8 mouse cellular contexts compared by ENCODE assay signal in genomic region chr1:192091806-192092772, GRCm38 (mm10). TPM values are rescaled to one million over a fixed set of nuclear protein-coding genes. Genes with fewer than 3 reads are reported as not detected.
DNase-seq lines count a peak whose midpoint lies in the region; ATAC-seq lines count a peak whose summit lies in the region.

Traf5 (minus strand) TSS chr1:192092559.

- H3K4me1 ChIP-seq in heart, embryonic 13.5 days: peaks cover 39% of the 10 kb centered on the region
- H3K4me1 ChIP-seq in liver, embryonic 13.5 days (replicated peaks): peaks cover 31% of the 10 kb centered on the region
- H3K4me1 ChIP-seq in stomach, embryonic 16.5 days (ENCODE audit: control insufficient read depth, insufficient read depth, low read length): peaks cover 19% of the 10 kb centered on the region

- peak within 1 kb of the TSS; percentile 94 for H3K4me2 ChIP-seq in heart, embryonic 13.5 days
- H3K4me2 ChIP-seq in liver, embryonic 13.5 days: peak within 1 kb of the TSS; percentile 97
- H3K4me2 ChIP-seq in stomach, embryonic 16.5 days (ENCODE audit: low read depth, low read length): peak within 1 kb of the TSS; percentile 61

- 1% methylated on average over 63 of the region's 63 CpGs for WGBS in heart, embryonic 13.5 days
- under 1% methylated on average over 63 of the region's 63 CpGs for WGBS in liver, embryonic 13.5 days (ENCODE audit: insufficient replicate concordance)
- 1% methylated on average over 63 of the region's 63 CpGs for WGBS in stomach, embryonic 16.5 days

- peak within 1 kb of the TSS; percentile 82 for H3K4me3 ChIP-seq in heart, embryonic 13.5 days
- H3K4me3 ChIP-seq in liver, embryonic 13.5 days (replicated peaks): peak within 1 kb of the TSS; percentile 78
- peak within 1 kb of the TSS; percentile 75 for H3K4me3 ChIP-seq in stomach, embryonic 16.5 days (replicated peaks; ENCODE audit: low read length)

- H3K36me3 ChIP-seq in heart, embryonic 13.5 days: 0 out of 2 replicates have a peak, but pooled peaks cover 6% of the 10 kb centered on the region
- H3K36me3 ChIP-seq in liver, embryonic 13.5 days: no peaks in the 10 kb centered on the region
- H3K36me3 ChIP-seq in stomach, embryonic 16.5 days (ENCODE audit: control insufficient read depth, insufficient read depth, low read length): no peaks in the 10 kb centered on the region

- no peaks in the 10 kb centered on the region for H3K9me3 ChIP-seq in heart, embryonic 13.5 days
- no peaks in the 10 kb centered on the region for H3K9me3 ChIP-seq in liver, embryonic 13.5 days (replicated peaks)
- no peaks in the 10 kb centered on the region for H3K9me3 ChIP-seq in stomach, embryonic 16.5 days (replicated peaks; ENCODE audit: control insufficient read depth, low read length)

- peak; percentile 91 for ATAC-seq in erythroid progenitor cell, adult 5-6 weeks (replicated peaks; ENCODE audit: low FRiP score, poor library complexity, severe bottlenecking)
- peak; percentile 99 for ATAC-seq in heart, embryonic 13.5 days (ENCODE audit: extremely low read depth, insufficient number of reproducible peaks, low FRiP score, low TSS enrichment)
- peak; percentile 96 for ATAC-seq in liver, embryonic 13.5 days (ENCODE audit: low read depth)
- peak; percentile 98 for ATAC-seq in stomach, embryonic 16.5 days (ENCODE audit: insufficient read depth, low FRiP score)

- DNase-seq in CD4-positive helper T cell, adult 2 months (ENCODE audit: low read depth, low spot score): peak; percentile 95
- peak; percentile 50 for DNase-seq in brain, embryonic 18.5 days (ENCODE audit: low read depth, low spot score)
- peak; percentile 98 for DNase-seq in kidney, postnatal 14 days
- peak; percentile 97 for DNase-seq in liver, embryonic 13.5 days
- DNase-seq in neural tube, embryonic 10.5 days (ENCODE audit: extremely low spot score, low spot score): peak; percentile 94

- peak within 1 kb of the TSS; percentile 93 for H3K9ac ChIP-seq in heart, embryonic 13.5 days
- H3K9ac ChIP-seq in liver, embryonic 13.5 days: peak within 1 kb of the TSS; percentile 90
- H3K9ac ChIP-seq in stomach, embryonic 16.5 days (ENCODE audit: low read length): peak within 1 kb of the TSS; percentile 88

- H3K27me3 ChIP-seq in heart, embryonic 13.5 days (replicated peaks): peaks cover 8% of the 10 kb centered on the region; the same call in 1 of the 2 replicates
- no peaks in the 10 kb centered on the region for H3K27me3 ChIP-seq in liver, embryonic 13.5 days
- H3K27me3 ChIP-seq in stomach, embryonic 16.5 days (ENCODE audit: control insufficient read depth, insufficient read depth, low read length): no peaks in the 10 kb centered on the region

- peak within 1 kb of the TSS; percentile 86 for H3K27ac ChIP-seq in heart, embryonic 13.5 days (replicated peaks)
- H3K27ac ChIP-seq in liver, embryonic 13.5 days: peak within 1 kb of the TSS; percentile 89
- peak within 1 kb of the TSS; percentile 91 for H3K27ac ChIP-seq in stomach, embryonic 16.5 days (ENCODE audit: low read length)

RNA-seq across cellular contexts. Expression of gene Traf5, which starts in this region (rescaled TPM):
- total RNA-seq in erythroid progenitor cell, adult 5-6 weeks (2015; ENCODE audit: low replicate concordance): 6.1 and 16.3 TPM in 2 replicates
- total RNA-seq in erythroid progenitor cell, adult 5-6 weeks (2017; ENCODE audit: low replicate concordance): 9.1 and 16.4 TPM in 2 replicates
- 11.3 and 12.8 TPM in 2 replicates for polyA plus RNA-seq in heart, embryonic 13.5 days (2015; fragmentation: Nextera tagmentation; extraction: Ambion mirVana)
- polyA plus RNA-seq in liver, embryonic 13.5 days (2015; fragmentation: Nextera tagmentation; extraction: Ambion mirVana): 8.1 and 9.0 TPM in 2 replicates
- polyA plus RNA-seq in stomach, embryonic 16.5 days (2015; fragmentation: Nextera tagmentation; extraction: Ambion mirVana): 31.5 and 35.6 TPM in 2 replicates

Comparison
In these comparisons a context has a peak if more than half of its experiments do, and no peak if none do; other contexts are left out.
1. Peak in every context shown above with its lines: DNase-seq, ATAC-seq, H3K4me3 ChIP-seq and H3K27ac ChIP-seq.